Mouse (Mus musculus): Measurements from ENCODE around the gene Arhgef6. TPM values are rescaled to one million over a fixed set of nuclear protein-coding genes. Genes with fewer than 3 reads are reported as not detected.

Arhgef6 gene
- polyA plus RNA-seq, 1 experiment from 2014 or later, result 8.8 TPM

- no peak overlapping the region for H3K4me3 ChIP-seq
- H3K27me3 ChIP-seq, result no peaks in the 10 kb centered on the region
- H3K9me3 ChIP-seq, result no peaks in the 10 kb centered on the region
- 86% methylated on average over 6 of the region's 6 CpGs for WGBS
- H3K27ac ChIP-seq, result no peak overlapping the region
- H3K36me3 ChIP-seq, result no peaks in the 10 kb centered on the region
- no peak overlapping the region for H3K4me2 ChIP-seq
- H3K9ac ChIP-seq, result no peak overlapping the region
- no peak for ATAC-seq (ENCODE audit: insufficient number of reproducible peaks, insufficient read depth, low FRiP score, low TSS enrichment, low read depth)
- no peaks in the 10 kb centered on the region for H3K4me1 ChIP-seq
Observed at GRCm38 (mm10) chrX:57335313-57335712, 3.2 kb downstream of the Arhgef6 start.

- Histone ChIP-seq H3K4me1 (no peaks in the 10 kb centered on the region), H3K36me3 (no peaks in the 10 kb centered on the region), H3K9me3 (no peaks in the 10 kb centered on the region), H3K9ac (no peak overlapping the region), H3K27me3 (no peaks in the 10 kb centered on the region; the same call in none of the 2 replicates), H3K4me3 (no peak overlapping the region), H3K4me2 (no peak overlapping the region), H3K27ac (no peak overlapping the region)
- 64% methylated on average over 3 of the region's 3 CpGs for WGBS
- ATAC-seq (ENCODE audit: insufficient number of reproducible peaks, insufficient read depth, low FRiP score, low TSS enrichment, low read depth), result no peak
Observed at GRCm38 (mm10) chrX:57327668-57328338, 10.7 kb downstream of the Arhgef6 start.

GRCm38 (mm10) chrX:57326487-57327221, 11.9 kb downstream of the Arhgef6 start:
- no peaks in the 10 kb centered on the region for H3K4me1 ChIP-seq
- no peak overlapping the region for H3K27ac ChIP-seq
- H3K36me3 ChIP-seq, result no peaks in the 10 kb centered on the region
- no peak for ATAC-seq (ENCODE audit: insufficient number of reproducible peaks, insufficient read depth, low FRiP score, low TSS enrichment, low read depth)
- peak overlapping the region; percentile 66 for H3K9ac ChIP-seq
- H3K4me2 ChIP-seq, result peak overlapping the region; percentile 70
- no peaks in the 10 kb centered on the region; the same call in none of the 2 replicates for H3K27me3 ChIP-seq
- peak overlapping the region; percentile 47 for H3K4me3 ChIP-seq
- H3K9me3 ChIP-seq, result no peaks in the 10 kb centered on the region
- WGBS, result 31% methylated on average over 16 of the region's 16 CpGs

- Histone ChIP-seq H3K36me3 (no peaks in the 10 kb centered on the region), H3K4me1 (no peaks in the 10 kb centered on the region), H3K4me3 (peak overlapping the region; percentile 47), H3K9ac (peak overlapping the region; percentile 66), H3K27ac (no peak overlapping the region), H3K4me2 (peak overlapping the region; percentile 70), H3K27me3 (no peaks in the 10 kb centered on the region; the same call in none of the 2 replicates), H3K9me3 (no peaks in the 10 kb centered on the region)
- no peak for ATAC-seq (ENCODE audit: insufficient number of reproducible peaks, insufficient read depth, low FRiP score, low TSS enrichment, low read depth)
- 24% methylated on average over 29 of the region's 29 CpGs for WGBS
Observed at GRCm38 (mm10) chrX:57325861-57326461, 12.6 kb downstream of the Arhgef6 start.

GRCm38 (mm10) chrX:57324891-57325290, 13.6 kb downstream of the Arhgef6 start:
- no peak overlapping the region for H3K4me3 ChIP-seq
- no peak overlapping the region for H3K4me2 ChIP-seq
- H3K4me1 ChIP-seq, result no peaks in the 10 kb centered on the region
- H3K9me3 ChIP-seq, result no peaks in the 10 kb centered on the region
- no peaks in the 10 kb centered on the region for H3K36me3 ChIP-seq
- 65% methylated on average over 6 of the region's 6 CpGs for WGBS
- H3K27me3 ChIP-seq, result no peaks in the 10 kb centered on the region; the same call in none of the 2 replicates
- ATAC-seq (ENCODE audit: insufficient number of reproducible peaks, insufficient read depth, low FRiP score, low TSS enrichment, low read depth), result no peak
- H3K27ac ChIP-seq, result no peak overlapping the region
- H3K9ac ChIP-seq, result no peak overlapping the region

GRCm38 (mm10) chrX:57312066-57312465, 26.5 kb downstream of the Arhgef6 start:
- no peaks in the 10 kb centered on the region for H3K36me3 ChIP-seq
- H3K4me3 ChIP-seq, result no peak overlapping the region
- no peak for ATAC-seq (ENCODE audit: insufficient number of reproducible peaks, insufficient read depth, low FRiP score, low TSS enrichment, low read depth)
- WGBS, result 78% methylated on average over 5 of the region's 5 CpGs
- no peak overlapping the region for H3K9ac ChIP-seq
- H3K27me3 ChIP-seq, result no peaks in the 10 kb centered on the region
- no peak overlapping the region for H3K4me2 ChIP-seq
- no peak overlapping the region for H3K27ac ChIP-seq
- H3K4me1 ChIP-seq, result no peaks in the 10 kb centered on the region
- no peaks in the 10 kb centered on the region for H3K9me3 ChIP-seq

GRCm38 (mm10) chrX:57309993-57310392, 28.5 kb downstream of the Arhgef6 start:
- 63% methylated on average over 2 of the region's 2 CpGs for WGBS

GRCm38 (mm10) chrX:57306747-57307146, 31.8 kb downstream of the Arhgef6 start:
- ATAC-seq (ENCODE audit: insufficient number of reproducible peaks, insufficient read depth, low FRiP score, low TSS enrichment, low read depth), result no peak
- no peak overlapping the region for H3K4me2 ChIP-seq
- H3K4me3 ChIP-seq, result no peak overlapping the region
- H3K27ac ChIP-seq, result no peak overlapping the region
- H3K36me3 ChIP-seq, result no peaks in the 10 kb centered on the region
- H3K27me3 ChIP-seq, result no peaks in the 10 kb centered on the region
- no peak overlapping the region for H3K9ac ChIP-seq
- no peaks in the 10 kb centered on the region for H3K9me3 ChIP-seq
- H3K4me1 ChIP-seq, result no peaks in the 10 kb centered on the region
- 73% methylated on average over 6 of the region's 6 CpGs for WGBS

More at GRCm38 (mm10) chrX:57309993-57310392, 28.5 kb downstream of the Arhgef6 start:
- no peaks in the 10 kb centered on the region for H3K9me3 ChIP-seq
- no peaks in the 10 kb centered on the region for H3K4me1 ChIP-seq
- no peak overlapping the region for H3K4me2 ChIP-seq
- H3K9ac ChIP-seq, result no peak overlapping the region
- ATAC-seq (ENCODE audit: insufficient number of reproducible peaks, insufficient read depth, low FRiP score, low TSS enrichment, low read depth), result no peak
- no peak overlapping the region for H3K27ac ChIP-seq
- no peaks in the 10 kb centered on the region for H3K27me3 ChIP-seq
- H3K4me3 ChIP-seq, result no peak overlapping the region
- no peaks in the 10 kb centered on the region for H3K36me3 ChIP-seq

- H3K36me3 ChIP-seq, result no peaks in the 10 kb centered on the region
- no peaks in the 10 kb centered on the region for H3K4me1 ChIP-seq
- no peak overlapping the region for H3K9ac ChIP-seq
- no peak overlapping the region for H3K4me2 ChIP-seq
- H3K4me3 ChIP-seq, result no peak overlapping the region
- no peaks in the 10 kb centered on the region for H3K27me3 ChIP-seq
- no peak overlapping the region for H3K27ac ChIP-seq
- ATAC-seq (ENCODE audit: insufficient number of reproducible peaks, insufficient read depth, low FRiP score, low TSS enrichment, low read depth), result no peak
- 75% methylated on average over 3 of the region's 3 CpGs for WGBS
- no peaks in the 10 kb centered on the region for H3K9me3 ChIP-seq
Observed at GRCm38 (mm10) chrX:57304784-57305287, 33.7 kb downstream of the Arhgef6 start.

GRCm38 (mm10) chrX:57303188-57303878, 35.2 kb downstream of the Arhgef6 start:
- no peaks in the 10 kb centered on the region for H3K9me3 ChIP-seq
- H3K27ac ChIP-seq, result no peak overlapping the region
- H3K27me3 ChIP-seq, result no peaks in the 10 kb centered on the region
- H3K4me1 ChIP-seq, result no peaks in the 10 kb centered on the region
- ATAC-seq (ENCODE audit: insufficient number of reproducible peaks, insufficient read depth, low FRiP score, low TSS enrichment, low read depth), result peak; percentile 37; the same call in 1 of the 2 replicates
- no peak overlapping the region for H3K4me3 ChIP-seq
- H3K4me2 ChIP-seq, result no peak overlapping the region
- no peaks in the 10 kb centered on the region for H3K36me3 ChIP-seq
- WGBS, result 51% methylated on average over 8 of the region's 8 CpGs
- no peak overlapping the region for H3K9ac ChIP-seq

GRCm38 (mm10) chrX:57298946-57299345, 39.6 kb downstream of the Arhgef6 start:
- Histone ChIP-seq H3K36me3 (no peaks in the 10 kb centered on the region), H3K27ac (no peak overlapping the region), H3K27me3 (no peaks in the 10 kb centered on the region), H3K4me2 (no peak overlapping the region), H3K4me1 (no peaks in the 10 kb centered on the region), H3K9me3 (no peaks in the 10 kb centered on the region), H3K4me3 (no peak overlapping the region), H3K9ac (no peak overlapping the region)
- 66% methylated on average over 7 of the region's 7 CpGs for WGBS
- no peak for ATAC-seq (ENCODE audit: insufficient number of reproducible peaks, insufficient read depth, low FRiP score, low TSS enrichment, low read depth)

All from embryonic facial prominence, embryonic 13.5 days (tissue).